Mouse (Mus musculus) frontal cortex, adult (tissue): Measurements from ENCODE around the gene Foxl1.
"Not testable (repeated sequence)": the region's sequence is repeated elsewhere in the genome, so short reads cannot be mapped to it uniquely, and the experiment has no call there.

Source experiments
- ATAC-seq: cut with Nextera tagmentation; 2 replicates; pipeline ENCODE4 v1.9.2; 2017; ENCODE audit warnings: mild to moderate bottlenecking, moderate library complexity, mixed read lengths; ENCODE audit not compliant: low TSS enrichment

Gene Foxl1

DNA sequence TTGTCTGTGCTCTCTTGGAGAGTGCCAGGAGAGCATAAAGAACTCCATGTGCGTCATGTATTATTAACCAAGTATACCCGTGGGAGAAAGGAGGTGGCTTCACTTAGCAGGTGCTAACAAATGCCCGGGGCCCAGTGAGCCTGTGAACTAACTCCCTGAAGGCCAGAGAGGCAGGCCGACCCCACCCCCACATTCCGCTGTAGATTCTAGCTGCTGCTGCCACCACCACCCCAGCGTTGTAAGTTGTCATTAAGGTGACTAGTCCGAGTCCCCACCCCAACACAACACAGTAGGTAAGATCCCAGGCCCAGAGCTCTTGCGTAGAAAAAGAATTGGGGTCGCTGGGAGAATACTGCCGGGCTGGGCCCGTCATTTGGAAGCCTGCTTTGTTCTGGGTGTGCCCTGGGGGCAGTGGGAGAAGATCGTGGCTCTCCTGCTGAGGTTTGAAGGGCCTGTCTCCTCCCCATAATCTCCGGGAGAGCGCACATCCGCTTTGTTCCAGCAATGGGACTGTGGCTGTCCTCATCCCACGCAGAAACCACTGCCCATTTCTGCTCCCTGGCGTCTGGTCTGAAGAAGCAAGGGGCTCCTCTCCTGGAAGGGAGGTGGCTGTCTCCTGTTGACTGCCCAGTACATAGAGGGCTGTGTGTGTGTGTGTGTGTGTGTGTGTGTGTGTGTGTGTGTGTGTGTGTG lies 3.0 kb upstream of the Foxl1 start:
- ATAC-seq, result no peak

DNA sequence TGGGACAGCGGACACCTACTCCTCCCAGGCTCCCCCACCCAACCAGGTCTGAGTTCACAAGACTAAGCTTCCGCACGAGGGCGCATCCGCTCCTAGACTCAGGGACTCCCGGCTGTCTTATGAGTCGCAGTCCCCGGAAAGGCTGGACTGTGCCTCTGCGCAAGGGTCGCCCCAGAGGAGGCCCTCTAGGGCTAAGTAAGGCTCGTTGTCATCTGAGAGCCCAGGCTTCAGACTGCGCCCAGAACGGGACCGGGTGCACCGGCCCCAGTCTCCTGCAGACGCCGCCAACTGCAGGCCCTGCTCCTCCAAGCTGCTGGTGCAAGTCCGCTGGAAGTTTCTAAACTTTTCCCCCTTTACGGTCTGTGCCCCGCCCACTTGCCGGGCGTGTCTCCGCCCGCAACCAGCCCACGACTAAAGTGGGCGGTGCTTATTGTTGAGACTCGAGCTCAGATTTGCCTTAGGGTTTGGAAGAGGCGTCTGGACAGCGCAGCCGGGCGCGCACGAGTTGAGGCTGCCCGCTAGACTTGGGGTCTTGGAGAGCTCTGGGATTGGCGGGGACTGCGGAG lies 2.3 kb upstream of the Foxl1 start:
- peak; percentile 59; the same call in 1 of the 2 replicates for ATAC-seq

DNA sequence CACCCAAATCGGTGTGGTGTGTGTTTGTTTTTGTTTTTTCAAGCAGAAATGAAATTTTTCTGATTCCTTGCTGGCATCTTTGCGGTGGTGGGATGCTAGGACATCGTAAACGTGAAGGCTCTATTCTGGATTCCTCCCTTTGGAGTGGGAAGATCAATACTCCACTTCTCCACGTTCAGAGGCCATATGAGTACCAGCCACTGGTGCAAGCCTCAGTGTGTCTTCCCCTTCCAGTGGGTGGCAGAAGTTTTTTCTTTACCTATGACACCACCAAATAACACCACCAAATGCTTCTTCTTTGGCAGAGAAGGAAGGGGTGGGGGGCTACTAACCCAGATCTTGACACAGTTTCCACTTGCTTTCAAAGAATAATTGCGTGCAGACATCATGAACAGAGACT lies 1.5 kb upstream of the Foxl1 start:
- ATAC-seq, result no peak

DNA sequence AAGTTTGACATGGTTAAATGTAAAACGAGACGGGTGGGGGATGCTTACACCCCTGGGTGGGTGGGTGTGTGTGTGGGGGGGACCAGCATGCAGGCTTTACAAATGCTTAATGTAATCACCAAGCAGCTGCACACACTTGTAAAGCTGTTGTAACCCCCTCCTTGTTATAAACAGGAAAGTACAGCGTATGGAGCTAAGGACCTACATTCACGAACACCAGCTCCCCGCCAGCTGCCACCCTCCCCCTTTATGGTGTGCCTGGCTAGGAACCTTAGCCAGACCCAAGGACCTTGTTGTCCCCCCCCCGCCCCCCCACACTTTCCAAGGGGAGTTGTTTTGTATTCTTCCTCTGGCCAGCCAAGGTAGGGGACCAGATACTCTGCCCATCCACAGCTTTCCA lies 1.0 kb upstream of the Foxl1 start:
- no peak for ATAC-seq

DNA sequence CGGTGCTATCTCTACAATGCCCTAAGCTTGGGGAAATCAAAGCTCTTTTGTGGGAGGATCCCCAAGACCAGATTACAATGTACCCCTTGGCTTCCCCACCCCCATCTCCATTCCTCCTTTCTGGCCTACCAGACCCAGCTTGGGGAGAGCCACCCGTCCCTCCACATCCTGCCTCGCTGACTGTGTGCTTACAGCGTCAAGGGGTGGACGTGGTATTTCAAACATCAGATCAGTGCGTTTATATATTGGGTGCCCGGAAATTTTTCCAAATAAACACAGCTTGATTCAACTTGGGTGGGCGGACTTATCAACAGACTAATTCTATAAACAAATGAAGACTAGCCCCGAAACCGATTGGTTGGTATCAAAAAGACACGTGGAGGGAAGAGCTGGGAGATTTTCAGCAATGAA lies 444 bp upstream of the Foxl1 start:
- ATAC-seq, result no peak

DNA sequence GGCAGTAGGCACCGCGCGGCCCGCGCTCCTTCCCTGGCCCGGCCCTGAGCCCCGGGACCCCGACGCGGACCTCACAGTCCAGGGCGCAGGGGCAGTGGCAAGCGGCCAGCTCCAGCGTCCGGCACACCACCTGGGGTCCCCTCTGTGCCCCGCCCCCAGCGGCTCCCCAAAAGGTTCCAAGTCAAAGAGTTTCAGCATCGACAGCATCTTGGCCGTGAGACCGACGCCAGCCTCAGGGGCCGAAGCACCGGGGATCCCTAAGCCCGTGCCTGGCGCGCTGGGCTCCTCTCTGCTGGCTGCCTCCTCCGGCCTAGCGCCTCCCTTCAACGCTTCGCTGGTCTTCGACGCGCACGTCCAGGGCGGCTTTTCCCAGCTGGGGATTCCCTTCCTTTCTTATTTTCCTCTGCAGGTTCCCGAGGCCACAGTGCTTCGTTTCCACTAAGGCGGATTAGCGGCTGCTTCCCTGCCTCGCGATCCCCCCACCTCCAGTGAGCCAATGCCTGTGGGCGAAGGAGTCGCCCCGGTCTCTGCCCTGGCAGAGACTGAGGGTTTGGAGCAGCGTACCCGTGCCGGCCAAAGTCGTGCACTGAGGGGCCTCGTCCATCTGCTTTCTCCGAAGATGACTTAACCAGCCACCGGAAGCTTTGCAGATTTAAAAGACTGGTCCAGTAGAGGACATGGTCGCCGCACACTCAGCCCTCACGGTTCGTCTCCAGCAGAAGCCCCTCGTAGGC lies 958 bp downstream of the Foxl1 start:
- ATAC-seq, result no peak

DNA sequence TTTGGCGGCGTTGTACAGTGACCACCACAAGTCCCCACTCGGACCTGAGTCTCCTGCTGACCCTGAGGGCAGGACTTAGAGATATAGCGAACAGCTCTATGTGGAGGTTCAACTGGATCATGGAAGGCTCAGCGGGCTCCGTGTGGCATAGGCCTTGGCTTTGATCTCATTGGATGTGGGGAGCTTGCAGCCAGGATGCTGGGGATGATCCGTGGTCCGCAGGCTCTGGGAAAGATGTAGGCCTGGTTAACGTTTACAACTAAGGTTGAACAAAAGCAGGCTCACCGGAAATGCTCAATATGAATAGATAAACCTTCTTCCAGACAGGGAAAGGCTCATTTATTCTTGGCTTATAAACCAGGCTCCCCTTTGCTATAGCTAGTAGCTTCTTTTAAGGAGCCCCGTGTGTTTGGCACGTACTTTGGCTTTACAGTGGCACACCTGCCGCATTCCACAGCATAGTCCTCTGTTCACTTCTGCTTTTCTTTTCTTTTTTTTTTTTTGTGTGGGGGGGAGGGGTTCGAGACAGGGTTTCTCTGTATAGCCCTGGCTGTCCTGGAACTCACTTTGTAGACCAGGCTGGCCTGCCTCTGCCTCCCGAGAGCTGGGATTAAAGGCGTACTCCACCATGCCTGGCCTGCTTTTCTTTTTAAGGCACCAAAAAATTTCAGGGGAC lies 1.7 kb downstream of the Foxl1 start:
- no peak for ATAC-seq

DNA sequence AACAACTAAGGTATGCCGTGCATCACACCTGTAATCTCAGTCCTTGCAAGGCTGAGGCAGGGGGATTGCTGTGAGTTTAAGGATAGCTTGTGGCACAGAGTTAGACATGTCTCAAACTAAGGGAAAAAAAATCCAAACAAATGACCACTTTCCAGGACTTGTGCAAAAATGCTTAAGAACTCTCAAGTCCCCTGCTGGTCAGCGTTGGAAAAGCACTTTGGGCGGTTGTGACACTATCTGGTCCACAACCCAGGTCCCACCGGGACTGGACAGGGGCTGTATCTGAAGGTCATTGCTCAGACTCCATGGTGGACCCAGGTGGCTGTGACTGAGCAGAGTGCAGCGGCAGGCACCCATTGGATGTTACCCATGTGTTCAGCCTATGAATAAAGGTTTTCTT lies 2.8 kb downstream of the Foxl1 start:
- no peak for ATAC-seq

DNA sequence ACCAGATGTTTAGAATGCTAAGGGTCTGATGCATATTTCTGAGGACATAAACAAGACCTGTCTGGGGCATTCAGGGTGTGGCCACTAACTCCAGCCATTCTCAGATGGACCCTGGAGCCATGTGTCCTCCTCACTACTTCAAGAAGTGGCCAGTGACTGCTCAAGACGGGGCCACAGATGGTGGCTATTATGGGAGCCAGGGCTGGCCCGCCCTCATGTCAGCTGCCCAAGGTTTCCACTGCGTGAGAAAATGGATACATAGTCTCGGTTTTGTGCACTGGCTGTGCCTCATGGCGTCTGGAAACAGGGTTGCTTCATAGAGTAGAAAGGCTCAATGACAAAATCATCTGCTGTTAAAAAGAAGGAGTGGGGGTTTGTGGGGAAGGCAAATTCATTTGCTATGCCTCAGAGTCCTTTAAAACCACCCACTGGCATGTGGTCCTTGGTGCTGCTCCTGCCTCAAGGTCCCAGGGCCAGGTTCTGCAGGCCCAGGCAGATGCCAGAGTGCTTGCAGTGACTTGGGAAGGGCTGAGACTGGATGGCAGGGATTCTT lies 5.3 kb downstream of the Foxl1 start:
- ATAC-seq, result no peak

DNA sequence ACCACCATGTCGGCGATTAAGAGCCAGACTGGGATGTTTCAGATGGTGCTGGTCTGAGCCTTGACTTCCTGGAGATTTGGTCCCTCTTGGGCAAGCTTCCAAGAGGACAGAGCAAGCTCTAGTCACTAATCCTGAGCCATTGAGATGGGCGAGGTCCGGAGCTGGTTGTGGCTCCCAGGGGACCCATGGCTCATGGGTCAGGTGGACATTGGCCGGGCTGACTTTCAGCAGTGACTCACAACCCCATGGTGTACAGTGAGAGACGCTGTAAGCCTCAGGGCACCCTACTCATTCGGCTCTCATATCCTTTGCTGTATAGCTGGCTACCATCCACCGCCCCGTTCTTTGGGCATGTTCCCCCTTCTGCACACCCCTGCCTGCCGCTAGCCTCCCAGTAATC lies 6.4 kb downstream of the Foxl1 start:
- no peak for ATAC-seq

DNA sequence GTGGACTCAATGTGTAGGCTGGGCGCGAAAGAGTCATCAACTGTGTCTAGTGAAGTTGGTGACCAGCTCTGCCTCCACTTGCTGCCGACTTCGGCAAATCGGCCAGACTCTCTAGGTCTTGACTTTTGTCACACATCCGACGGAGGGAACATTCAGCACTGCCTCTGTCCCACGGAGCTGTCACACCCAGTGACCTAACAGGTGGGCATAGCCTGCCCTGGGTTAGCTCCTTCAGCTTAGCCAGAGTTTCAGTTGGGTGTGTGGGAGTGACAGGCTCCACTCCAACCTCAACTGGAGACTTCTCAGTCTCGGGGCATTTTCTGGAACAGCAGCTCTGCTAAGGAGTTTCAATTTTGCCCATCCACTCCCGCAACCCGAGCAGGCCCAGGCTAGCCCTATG lies 6.8 kb downstream of the Foxl1 start:
- no peak for ATAC-seq

DNA sequence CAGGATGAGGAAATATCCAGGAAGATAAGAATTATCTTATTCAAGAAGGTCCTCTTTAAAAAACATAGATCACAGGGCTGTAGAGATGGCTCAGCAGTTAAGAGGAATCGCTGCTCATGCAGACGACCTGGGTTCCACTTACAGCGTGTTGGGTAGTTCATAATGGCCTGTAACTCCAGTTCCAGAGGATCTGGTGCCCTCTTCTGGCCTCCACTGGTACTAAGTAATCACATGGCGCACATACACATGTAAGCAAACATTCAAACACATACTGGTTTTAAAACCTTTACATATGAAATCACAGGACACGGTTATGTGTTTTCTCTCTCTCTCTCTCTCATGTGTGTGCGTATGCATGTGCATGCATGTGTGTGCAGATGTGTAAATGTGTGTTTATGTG lies 9.1 kb downstream of the Foxl1 start:
- no peak for ATAC-seq

DNA sequence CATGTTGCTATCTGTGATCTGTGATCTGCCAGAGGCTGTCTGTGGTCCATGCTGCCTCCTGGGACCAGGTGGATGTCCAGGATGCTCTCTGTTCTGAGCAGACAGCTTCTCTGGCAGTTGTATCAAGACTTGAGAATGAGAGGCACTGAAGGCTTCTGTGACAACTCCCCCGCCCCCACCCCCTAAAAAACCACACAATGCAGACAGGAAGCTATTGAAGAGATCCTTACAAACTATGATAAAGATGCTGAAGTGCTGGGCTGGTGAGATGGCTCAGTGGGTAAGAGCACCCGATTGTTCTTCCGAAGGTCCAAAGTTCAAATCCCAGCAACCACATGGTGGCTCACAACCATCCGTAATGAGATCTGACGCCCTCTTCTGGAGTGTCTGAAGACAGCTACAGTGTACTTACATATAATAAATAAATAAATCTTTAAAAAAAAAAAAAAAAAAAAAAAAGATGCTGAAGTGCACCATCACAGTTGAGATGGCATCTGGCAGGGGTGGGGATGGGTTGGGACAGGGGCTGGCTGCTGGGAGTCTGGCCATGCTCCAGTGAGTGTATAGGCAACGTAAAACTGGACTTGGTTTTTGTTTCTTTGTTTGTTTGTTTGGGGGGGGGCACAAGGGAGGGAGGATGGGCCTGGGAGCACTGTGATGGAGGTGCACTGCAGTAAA lies 17.9 kb downstream of the Foxl1 start:
- ATAC-seq, result not testable (repeated sequence)

DNA sequence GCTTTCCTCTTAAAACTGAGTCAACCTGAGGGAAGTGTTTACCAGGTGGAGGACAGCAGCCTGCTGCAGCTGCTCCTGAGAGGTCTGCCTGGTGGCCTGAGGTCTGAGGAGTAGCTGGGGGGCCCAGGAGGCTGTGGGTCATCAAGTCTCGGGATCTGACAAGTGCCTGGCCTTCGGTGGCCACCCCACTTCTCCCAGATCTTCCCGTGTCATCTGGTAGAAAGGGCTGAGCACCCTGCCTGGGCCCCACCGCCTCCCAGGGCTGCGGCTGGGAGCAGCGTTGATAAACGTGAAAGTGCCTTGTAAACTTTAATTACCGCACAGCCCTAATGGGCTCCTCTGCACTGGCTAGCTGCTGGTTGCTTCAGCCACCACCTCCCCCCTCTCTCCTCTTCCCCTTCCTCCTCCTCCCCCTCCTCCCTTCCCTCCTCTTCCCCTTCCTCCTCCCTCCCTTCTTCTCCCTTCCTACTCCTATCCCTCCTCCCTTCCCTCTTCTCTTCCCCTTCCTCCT lies 20.9 kb downstream of the Foxl1 start:
- no peak for ATAC-seq

DNA sequence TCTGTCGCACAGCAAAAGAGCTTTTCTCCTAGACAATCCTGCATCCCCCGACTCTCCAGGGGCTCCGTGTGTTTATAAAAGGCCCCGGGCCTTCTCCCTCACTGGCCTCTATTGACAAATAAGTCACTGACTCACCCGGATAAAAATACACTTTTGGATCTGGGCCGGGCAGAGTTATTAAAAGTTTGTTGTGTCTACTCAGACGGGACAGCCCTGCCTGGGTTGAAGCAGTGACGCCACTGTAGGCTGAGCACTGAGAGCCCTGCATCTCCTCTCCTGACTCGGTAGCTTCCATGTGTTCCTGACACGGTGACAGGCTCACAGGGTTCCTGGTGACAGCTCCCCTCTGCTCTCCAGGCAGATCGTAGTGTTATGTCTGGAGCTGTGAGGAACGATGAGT lies 24.7 kb downstream of the Foxl1 start:
- ATAC-seq, result no peak

DNA sequence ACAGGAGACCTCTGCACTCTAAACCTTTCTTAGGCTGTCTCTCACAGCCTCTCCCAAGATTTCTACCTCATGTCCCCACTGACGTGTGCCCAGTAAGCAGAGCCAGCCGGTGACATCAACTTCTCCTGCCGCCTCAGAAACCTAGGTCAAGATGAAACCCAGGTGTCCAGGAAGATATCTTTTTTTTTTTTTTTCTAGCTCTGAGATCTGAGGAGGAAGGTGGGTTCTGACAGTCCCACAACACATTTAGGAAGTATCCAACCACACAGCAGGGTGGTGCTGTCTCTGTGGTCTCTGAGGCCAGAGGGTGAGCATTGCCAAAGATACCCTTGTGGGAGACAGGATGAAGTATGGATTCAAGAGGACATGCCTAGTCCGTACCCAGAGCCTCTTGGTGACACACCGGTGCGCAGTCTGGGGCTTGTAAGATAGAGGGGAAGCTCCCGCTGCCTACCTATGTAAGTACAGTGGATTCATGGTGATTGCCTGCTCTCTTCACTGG lies 29.3 kb downstream of the Foxl1 start:
- no peak for ATAC-seq

DNA sequence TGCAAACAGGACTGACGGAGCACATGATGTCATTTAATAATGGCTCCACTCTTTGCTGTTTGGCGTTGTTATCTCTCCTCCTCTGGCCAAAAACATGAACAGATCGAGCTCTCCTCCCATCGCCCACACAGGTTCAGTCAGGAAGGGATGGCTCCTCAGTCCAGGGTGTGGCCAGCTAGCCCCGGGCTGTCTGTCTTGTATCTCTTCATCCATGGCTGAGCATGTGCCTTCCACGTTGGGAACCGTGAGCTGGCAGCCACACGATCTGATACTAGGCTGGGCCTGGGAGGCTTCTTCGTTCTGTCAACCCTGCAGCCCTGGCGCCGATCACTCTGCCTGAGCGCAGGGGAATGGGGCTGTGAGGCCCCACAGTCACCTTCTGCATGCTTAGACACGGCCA lies 31.1 kb downstream of the Foxl1 start:
- ATAC-seq, result no peak

DNA sequence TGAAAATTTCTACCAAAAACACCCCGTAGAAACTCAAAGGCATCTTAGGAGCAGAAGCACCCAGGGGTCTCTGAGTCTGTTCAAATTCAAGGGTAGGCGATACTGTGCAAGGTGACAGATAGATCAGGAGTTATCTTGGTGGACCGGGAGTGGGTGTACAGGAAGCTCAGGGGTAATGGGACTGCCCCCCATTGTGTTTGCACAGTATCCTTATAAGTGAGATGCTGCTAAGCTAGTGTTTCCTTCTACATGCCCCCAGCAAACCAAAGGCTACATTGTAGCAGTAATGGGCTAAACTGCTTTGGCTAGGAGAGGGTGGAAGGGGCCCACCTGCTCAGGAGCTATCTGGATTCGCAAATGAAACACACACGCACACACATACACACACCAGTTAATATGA lies 33.7 kb downstream of the Foxl1 start:
- no peak for ATAC-seq

DNA sequence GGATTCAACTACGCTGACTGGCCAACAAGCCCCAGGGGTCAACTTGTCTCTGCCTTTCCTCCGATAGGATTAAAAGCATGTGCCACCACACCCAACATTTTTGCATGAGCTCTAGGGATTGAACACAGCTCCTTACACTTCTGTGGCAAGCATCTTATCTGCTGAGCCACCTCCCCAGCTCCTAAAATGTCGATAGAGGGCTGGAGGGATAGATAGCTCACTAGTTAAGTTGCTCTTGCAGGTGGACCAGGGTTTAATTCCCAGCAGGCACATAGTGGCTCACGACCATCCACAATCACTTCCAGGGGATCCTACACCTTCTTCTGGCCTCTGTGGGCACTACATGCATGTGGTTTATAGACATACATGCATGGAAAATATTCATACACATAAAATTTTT lies 34.7 kb downstream of the Foxl1 start:
- ATAC-seq, result no peak

DNA sequence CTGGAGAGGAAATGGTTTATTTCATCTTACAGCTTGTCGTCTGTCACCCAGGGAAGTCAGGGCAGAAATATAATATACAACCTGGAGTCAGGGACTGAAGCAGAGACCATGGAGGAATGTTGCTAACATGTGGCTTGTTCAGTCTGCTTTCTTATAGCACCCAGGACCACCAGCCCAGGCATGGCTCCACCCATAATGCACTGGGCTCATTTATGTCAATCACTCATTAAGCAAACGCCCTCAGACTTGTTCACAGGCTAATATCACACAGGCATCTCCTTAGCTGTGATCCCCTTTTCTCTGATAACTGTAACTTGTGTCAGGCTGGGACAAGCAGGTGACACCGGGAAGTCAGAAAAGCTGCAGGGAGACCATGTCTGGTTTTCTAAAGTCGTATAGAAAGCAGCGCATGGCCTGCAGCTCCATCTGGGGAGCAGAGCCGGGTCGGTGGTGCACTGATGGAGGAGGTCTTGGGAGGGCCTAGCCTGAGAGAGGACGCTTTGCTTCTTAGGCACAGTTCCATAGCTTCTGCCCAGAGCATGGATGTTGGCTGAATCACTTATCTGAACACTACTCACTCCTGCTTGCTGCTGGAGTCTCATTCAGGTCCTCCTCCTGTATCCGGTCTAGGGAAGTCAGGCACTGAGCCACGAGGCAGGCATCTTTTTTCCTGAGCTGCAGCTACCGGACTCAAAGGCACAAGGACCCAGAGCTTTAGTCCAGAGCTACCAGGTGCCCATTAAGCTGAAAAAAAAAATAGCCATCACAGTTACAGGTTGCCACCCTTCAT lies 35.4 kb downstream of the Foxl1 start:
- ATAC-seq, result no peak

DNA sequence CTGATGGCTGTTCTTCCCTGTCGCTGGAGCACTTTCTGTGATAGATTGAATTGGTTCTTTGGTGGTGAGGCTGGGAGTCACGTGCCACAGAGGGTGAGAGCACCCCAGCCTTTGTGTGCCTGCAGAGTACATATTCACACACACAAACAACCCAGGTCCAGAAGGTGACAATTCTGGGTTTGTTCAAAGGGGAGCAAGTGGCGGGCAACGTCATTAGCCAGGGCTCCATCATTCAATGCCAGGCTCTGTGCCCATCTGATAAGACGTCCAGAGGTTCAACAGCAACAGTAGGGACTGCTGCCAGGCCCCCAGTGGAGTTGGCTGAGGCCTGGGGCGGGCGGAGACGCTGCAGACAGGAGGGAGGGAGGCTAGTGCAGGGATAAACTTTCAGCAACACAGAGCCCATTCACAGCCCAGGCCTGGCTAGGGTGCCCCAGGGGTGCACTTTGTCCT lies 36.3 kb downstream of the Foxl1 start:
- no peak for ATAC-seq
